Mouse (Mus musculus): ENCODE data around the gene Brap. TPM values are rescaled to one million over a fixed set of nuclear protein-coding genes. Genes with fewer than 3 reads are reported as not detected.

The Brap gene
- polyA plus RNA-seq, 1 experiment from 2014 or later, result 26.6 TPM

Other genes starting within 250 kb of the Brap start
- 4.2 TPM in 2 replicates for gene Tmem116, start 208.7 kb upstream of the Brap start, polyA plus RNA-seq (2014; fragmentation: Nextera tagmentation; extraction: Ambion mirVana)
- gene Erp29, start 208.1 kb upstream of the Brap start, polyA plus RNA-seq (2014; fragmentation: Nextera tagmentation; extraction: Ambion mirVana), result 121 and 123 TPM in 2 replicates
- gene Adam1b, start 157.1 kb upstream of the Brap start, polyA plus RNA-seq (2014; fragmentation: Nextera tagmentation; extraction: Ambion mirVana), result 0.18 and 0.26 TPM in 2 replicates
- gene Adam1a, start 115.1 kb upstream of the Brap start, polyA plus RNA-seq (2014; fragmentation: Nextera tagmentation; extraction: Ambion mirVana), result 1.1 and 1.5 TPM in 2 replicates
- 0.26 TPM in 1 of 2 replicates, not detected in the other for gene Gm42878, start 115.1 kb upstream of the Brap start, polyA plus RNA-seq (2014; fragmentation: Nextera tagmentation; extraction: Ambion mirVana)
- gene Mapkapk5, start 114.7 kb upstream of the Brap start, polyA plus RNA-seq (2014; fragmentation: Nextera tagmentation; extraction: Ambion mirVana), result 37.0 and 43.7 TPM in 2 replicates
- 32.0 and 40.0 TPM in 2 replicates for gene Aldh2, start 66.7 kb upstream of the Brap start, polyA plus RNA-seq (2014; fragmentation: Nextera tagmentation; extraction: Ambion mirVana)
- 7.2 and 7.3 TPM in 2 replicates for gene Acad12, start 41.6 kb upstream of the Brap start, polyA plus RNA-seq (2014; fragmentation: Nextera tagmentation; extraction: Ambion mirVana)
- gene Acad10, start within 50 bp of the Brap start, polyA plus RNA-seq (2014; fragmentation: Nextera tagmentation; extraction: Ambion mirVana), result 1.1 and 1.5 TPM in 2 replicates
- gene Atxn2, start 50.8 kb downstream of the Brap start, polyA plus RNA-seq (2014; fragmentation: Nextera tagmentation; extraction: Ambion mirVana), result 84.8 and 86.9 TPM in 2 replicates
- 16.5 and 18.1 TPM in 2 replicates for gene Sh2b3, start 177.1 kb downstream of the Brap start, polyA plus RNA-seq (2014; fragmentation: Nextera tagmentation; extraction: Ambion mirVana)
- gene Pheta1, start 188.4 kb downstream of the Brap start, polyA plus RNA-seq (2014; fragmentation: Nextera tagmentation; extraction: Ambion mirVana), result 10.8 and 11.5 TPM in 2 replicates